ENCODE assay signal across 16 mouse cellular contexts in the genomic region with DNA sequence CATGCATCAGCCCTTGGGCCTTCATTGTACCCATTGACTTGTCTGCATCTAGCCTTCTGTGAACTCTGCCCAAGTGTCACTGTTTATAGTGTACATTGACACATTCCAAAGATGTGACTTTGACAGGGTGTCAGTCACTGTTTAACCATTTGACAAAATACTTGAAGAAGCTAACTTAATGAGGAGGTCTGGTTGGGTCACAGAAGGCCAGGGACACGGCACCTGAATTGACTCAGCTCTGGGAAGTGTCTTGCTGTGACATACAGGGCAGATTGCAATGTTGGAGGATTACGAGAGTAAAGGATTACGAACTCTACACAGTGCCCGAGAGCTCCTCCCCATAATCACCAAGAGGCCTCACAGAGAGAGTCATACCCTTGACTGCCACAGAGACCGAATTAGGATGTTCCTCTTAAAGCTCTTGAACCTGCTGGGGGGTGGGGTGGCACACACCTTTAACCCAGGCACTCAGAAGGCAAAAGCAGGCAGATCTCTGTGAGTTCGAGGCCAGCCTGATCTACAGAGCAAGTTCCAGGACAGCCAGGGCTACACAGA. TPM values are rescaled to one million over a fixed set of nuclear protein-coding genes. Genes with fewer than 3 reads are reported as not detected.
A peak's percentile ranks its signal among the peaks of the same experiment; 100 is the strongest.
DNase-seq lines count a peak whose midpoint lies in the region; ATAC-seq and TF ChIP-seq lines count a peak whose summit lies in the region.
"Had no signal": no experiment of that assay in that cellular context is flagged by ENCODE, and none has a peak within 500 bp of the region (broad histone marks: within the 10 kb centered on the region; RNA-seq: fewer than 3 reads in every experiment).

No protein-coding gene starts in this region.

- no peak for DNase-seq in heart, adult 2 months
- peak; percentile 54 for DNase-seq in retina, adult 2 months (ENCODE audit: low read depth, low spot score)
- no peak for DNase-seq in retina, embryonic 14.5 days (ENCODE audit: low spot score)
- DNase-seq in forebrain, postnatal 0 days = no peak
- DNase-seq in embryo, embryonic 10.5 days (ENCODE audit: low spot score) = no peak
- DNase-seq: B cell, adult 2 months; heart, postnatal 14 days; spleen, adult 18-20 months; thymus, adult 18-20 months had no signal

- H3K9ac ChIP-seq in heart, embryonic 13.5 days = no peak overlapping the region
- H3K9ac ChIP-seq in heart, adult 2 months (ENCODE audit: low read depth, low read length) = no peak overlapping the region
- peak overlapping the region; percentile 9; the same call in 1 of the 2 replicates for H3K9ac ChIP-seq in liver, embryonic 15.5 days
- no peak overlapping the region for H3K9ac ChIP-seq in forebrain, postnatal 0 days
- H3K9ac ChIP-seq in midbrain, embryonic 13.5 days (replicated peaks) = no peak overlapping the region
- H3K9ac ChIP-seq: embryonic facial prominence, embryonic 12.5 days; forebrain, embryonic 15.5 days had no signal

- peaks cover 25% of the 10 kb centered on the region for H3K4me1 ChIP-seq in heart, embryonic 13.5 days
- no peaks in the 10 kb centered on the region for H3K4me1 ChIP-seq in heart, adult 2 months (ENCODE audit: control insufficient read depth, insufficient read depth, low read length)
- H3K4me1 ChIP-seq in liver, embryonic 15.5 days (replicated peaks) = peaks cover 62% of the 10 kb centered on the region
- no peaks in the 10 kb centered on the region for H3K4me1 ChIP-seq in forebrain, postnatal 0 days (ENCODE audit: insufficient read depth)
- H3K4me1 ChIP-seq in midbrain, embryonic 13.5 days (replicated peaks) = no peaks in the 10 kb centered on the region
- H3K4me1 ChIP-seq: embryonic facial prominence, embryonic 12.5 days; forebrain, embryonic 15.5 days had no signal

- no peaks in the 10 kb centered on the region for H3K79me2 ChIP-seq in heart, adult 2 months (replicated peaks; ENCODE audit: control insufficient read depth, insufficient read depth, low read length)

- H3K27ac ChIP-seq in heart, embryonic 13.5 days (replicated peaks) = 0 out of 2 replicates have a peak overlapping the region, but pooled peaks have one; percentile 33
- no peak overlapping the region for H3K27ac ChIP-seq in heart, adult 2 months
- peak overlapping the region; percentile 90 for H3K27ac ChIP-seq in liver, embryonic 15.5 days (replicated peaks)
- no peak overlapping the region for H3K27ac ChIP-seq in forebrain, postnatal 0 days (ENCODE audit: low read depth, low read length)
- H3K27ac ChIP-seq in midbrain, embryonic 13.5 days = no peak overlapping the region
- H3K27ac ChIP-seq: embryonic facial prominence, embryonic 12.5 days; forebrain, embryonic 15.5 days had no signal

- no peak for TF ChIP-seq POLR2A in heart, adult 2 months (IDR thresholded peaks at IDR 0.05; ENCODE audit: insufficient read depth, low read depth, low read length)

- no peak for ATAC-seq in heart, embryonic 13.5 days (ENCODE audit: extremely low read depth, insufficient number of reproducible peaks, low FRiP score, low TSS enrichment)
- no peak for ATAC-seq in liver, embryonic 15.5 days (ENCODE audit: insufficient read depth)
- no peak for ATAC-seq in forebrain, postnatal 0 days
- no peak for ATAC-seq in midbrain, embryonic 13.5 days
- ATAC-seq: forebrain, embryonic 15.5 days; hindbrain, embryonic 16.5 days; intestine, postnatal 0 days had no signal

- H3K4me2 ChIP-seq in heart, embryonic 13.5 days = no peak overlapping the region
- peak overlapping the region; percentile 58 for H3K4me2 ChIP-seq in liver, embryonic 15.5 days
- H3K4me2 ChIP-seq in forebrain, postnatal 0 days (ENCODE audit: low read depth) = no peak overlapping the region
- no peak overlapping the region for H3K4me2 ChIP-seq in midbrain, embryonic 13.5 days (replicated peaks)
- H3K4me2 ChIP-seq: embryonic facial prominence, embryonic 12.5 days; forebrain, embryonic 15.5 days had no signal

- no peak for TF ChIP-seq CTCF in heart, adult 2 months (IDR thresholded peaks at IDR 0.05)
- TF ChIP-seq CTCF in forebrain, postnatal 0 days (IDR thresholded peaks at IDR 0.05; ENCODE audit: low read depth) = no peak

- H3K27me3 ChIP-seq in heart, embryonic 13.5 days (replicated peaks) = no peaks in the 10 kb centered on the region
- no peaks in the 10 kb centered on the region for H3K27me3 ChIP-seq in heart, adult 2 months (ENCODE audit: control insufficient read depth, insufficient read depth, low read length)
- no peaks in the 10 kb centered on the region for H3K27me3 ChIP-seq in liver, embryonic 15.5 days
- H3K27me3 ChIP-seq in forebrain, postnatal 0 days (ENCODE audit: insufficient read depth, low read length) = no peaks in the 10 kb centered on the region
- no peaks in the 10 kb centered on the region for H3K27me3 ChIP-seq in midbrain, embryonic 13.5 days
- H3K27me3 ChIP-seq: embryonic facial prominence, embryonic 12.5 days; forebrain, embryonic 15.5 days had no signal

- no peaks in the 10 kb centered on the region for H3K36me3 ChIP-seq in heart, embryonic 13.5 days
- H3K36me3 ChIP-seq in heart, adult 2 months (ENCODE audit: control insufficient read depth, insufficient read depth, low read length) = no peaks in the 10 kb centered on the region
- no peaks in the 10 kb centered on the region for H3K36me3 ChIP-seq in liver, embryonic 15.5 days (replicated peaks)
- no peaks in the 10 kb centered on the region for H3K36me3 ChIP-seq in forebrain, postnatal 0 days (ENCODE audit: insufficient read depth)
- no peaks in the 10 kb centered on the region for H3K36me3 ChIP-seq in midbrain, embryonic 13.5 days
- H3K36me3 ChIP-seq: embryonic facial prominence, embryonic 12.5 days; forebrain, embryonic 15.5 days had no signal

- no peak for TF ChIP-seq EP300 in heart, adult 2 months (IDR thresholded peaks at IDR 0.05; ENCODE audit: insufficient read depth, low read depth, low read length)

- H3K9me3 ChIP-seq in heart, embryonic 13.5 days = no peaks in the 10 kb centered on the region
- H3K9me3 ChIP-seq in liver, embryonic 15.5 days (replicated peaks) = no peaks in the 10 kb centered on the region
- H3K9me3 ChIP-seq in forebrain, postnatal 0 days (ENCODE audit: low read length) = no peaks in the 10 kb centered on the region
- no peaks in the 10 kb centered on the region for H3K9me3 ChIP-seq in midbrain, embryonic 13.5 days
- H3K9me3 ChIP-seq: embryonic facial prominence, embryonic 12.5 days; forebrain, embryonic 15.5 days had no signal

- 39% methylated on average over 6 of the region's 6 CpGs for WGBS in heart, embryonic 13.5 days
- 87% methylated on average over 6 of the region's 6 CpGs for WGBS in heart, adult 2 months
- WGBS in liver, embryonic 15.5 days (ENCODE audit: insufficient replicate concordance) = 27% methylated on average over 6 of the region's 6 CpGs
- 63% methylated on average over 6 of the region's 6 CpGs for whole genome bisulfite sequencing in forebrain, postnatal 0 days
- WGBS in midbrain, embryonic 13.5 days = 62% methylated on average over 6 of the region's 6 CpGs

- H3K4me3 ChIP-seq in heart, embryonic 13.5 days = no peak overlapping the region
- H3K4me3 ChIP-seq in heart, adult 2 months = no peak overlapping the region
- no peak overlapping the region for H3K4me3 ChIP-seq in liver, embryonic 15.5 days (replicated peaks)
- H3K4me3 ChIP-seq in forebrain, postnatal 0 days (ENCODE audit: low read depth, low read length) = no peak overlapping the region
- H3K4me3 ChIP-seq in midbrain, embryonic 13.5 days (replicated peaks) = no peak overlapping the region
- H3K4me3 ChIP-seq: embryonic facial prominence, embryonic 12.5 days; forebrain, embryonic 15.5 days had no signal

- intact Hi-C loops in heart, adult 2 months (cut with DNase I) = loop anchor here (10.0 kb wide), 2 partner anchors 244 to 384 kb away; no protein-coding TSS in a partner anchor

RNA-seq across cellular contexts. Expression of gene Rnf130, which starts 44.4 kb away (rescaled TPM):
- polyA plus RNA-seq in heart, embryonic 13.5 days (2015; fragmentation: Nextera tagmentation; extraction: Ambion mirVana) = 25.7 and 29.6 TPM in 2 replicates
- total RNA-seq in heart, adult 2 months (2021) = 10 to 100 TPM; 49.5 to 53.2 TPM
- 26.6 and 31.8 TPM in 2 replicates for polyA plus RNA-seq in heart, adult 2 months (2012; rRNA removed)
- polyA plus RNA-seq in liver, embryonic 15.5 days (2015; fragmentation: Nextera tagmentation; extraction: Ambion mirVana) = 36.6 and 37.7 TPM in 2 replicates
- total RNA-seq in forebrain, postnatal 0 days (2014; rRNA removed) = 97.9 and 116 TPM in 2 replicates
- 47.9 and 61.1 TPM in 2 replicates for polyA plus RNA-seq in forebrain, postnatal 0 days (2015; fragmentation: Nextera tagmentation; extraction: Ambion mirVana)
- 57.9 and 59.0 TPM in 2 replicates for polyA plus RNA-seq in midbrain, embryonic 13.5 days (2015; fragmentation: Nextera tagmentation; extraction: Ambion mirVana)

Comparison
In these comparisons a context has a peak if more than half of its experiments do, and no peak if none do; other contexts are left out.
1. H3K27ac ChIP-seq: peak in heart, embryonic 13.5 days (single experiment) and liver, embryonic 15.5 days (single experiment); none in heart, adult 2 months (single experiment), forebrain, postnatal 0 days (single experiment) and midbrain, embryonic 13.5 days (single experiment).